9 mouse cellular contexts compared by ENCODE assay signal in the genomic region with DNA sequence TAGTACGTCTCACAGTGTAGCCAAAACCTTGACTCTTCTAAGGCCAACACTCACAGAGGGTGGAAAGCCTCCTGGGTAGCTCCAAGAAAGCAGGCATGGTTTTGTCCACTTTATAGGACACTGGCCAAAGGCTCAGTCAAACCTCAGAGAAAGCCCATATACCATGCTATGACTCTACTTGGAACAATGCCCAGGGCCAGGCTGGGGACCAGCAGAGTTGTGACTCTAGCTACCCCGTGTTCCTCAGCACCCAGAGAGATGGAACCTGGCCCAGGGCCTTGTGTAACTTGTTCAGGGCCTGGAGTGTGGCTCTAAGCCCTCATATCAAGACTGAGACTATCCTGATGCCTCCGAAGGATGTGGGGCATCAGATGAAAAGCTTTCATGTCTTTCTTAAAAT.
"Had no signal": no experiment of that assay in that cellular context is flagged by ENCODE, and none has a peak within 500 bp of the region (broad histone marks: within the 10 kb centered on the region; RNA-seq: fewer than 3 reads in every experiment).

No protein-coding gene starts in this region.

- DNase-seq: kidney, postnatal 14 days; kidney, postnatal 4 days; left cerebral cortex, postnatal 4 days; liver, postnatal 0 days; lung, embryonic 14.5 days; retina, postnatal 1 day; right cerebral cortex, postnatal 25 days; spleen, adult 18-20 months; thymus, postnatal 25 days had no signal
